Mouse (Mus musculus): ENCODE measurements around the gene E130308A19Rik. TPM values are rescaled to one million over a fixed set of nuclear protein-coding genes. Genes with fewer than 3 reads are reported as not detected.

The E130308A19Rik gene
- total and polyA plus RNA-seq, 3 experiments: 2.4 to 3.4 (median 3.1) TPM

DNA sequence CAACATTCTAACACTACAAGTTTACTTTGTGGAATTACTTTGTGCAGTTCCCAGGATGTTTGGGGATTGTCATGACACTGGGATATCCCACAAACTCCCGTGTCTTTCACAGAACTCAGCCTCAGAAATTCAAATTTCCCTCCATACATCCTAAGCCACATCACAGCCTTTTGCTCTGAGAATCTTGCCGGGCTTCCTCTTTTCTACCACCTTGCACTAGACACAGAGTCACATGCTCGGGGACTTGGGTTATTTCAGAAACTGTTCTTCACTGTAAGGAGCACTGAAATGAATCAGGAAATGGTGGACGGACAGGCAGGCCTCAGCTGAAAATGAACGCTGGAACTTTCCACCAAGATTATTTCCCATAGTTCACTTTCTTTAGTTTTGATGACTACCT lies 177.3 kb downstream of the E130308A19Rik start:
- H3K9ac ChIP-seq (ENCODE audit: insufficient read depth, low read depth): no peak overlapping the region
- no peaks in the 10 kb centered on the region for H3K9me3 ChIP-seq (replicated peaks; ENCODE audit: low read length)
- dilution Hi-C loops (cut with MboI; ENCODE audit: extremely low pct_ligation_motif_present, extremely low pct_unique_long_range_greater_than_20kb, low sequenced_read_pairs) (no loop called here), in situ Hi-C loops (cut with MboI; ENCODE audit: low pct_ligation_motif_present, low pct_unique_long_range_greater_than_20kb, low sequenced_read_pairs) (no loop called here)
- no peaks in the 10 kb centered on the region for H3K27me3 ChIP-seq (replicated peaks)
- H3K4me2 ChIP-seq (ENCODE audit: insufficient read depth, low read depth, poor library complexity, severe bottlenecking): 0 out of 2 replicates have a peak overlapping the region, but pooled peaks have one; percentile 19
- peaks cover 0 to 4% of the 10 kb centered on the region in 2 experiments for H3K36me3 ChIP-seq (replicated peaks in 1 of 2; ENCODE audit: control insufficient read depth in 1 of 2, insufficient read depth in 1 of 2, low read length in 1 of 2)
- no peak overlapping the region for H3K4me3 ChIP-seq (replicated peaks in 1 of 3; ENCODE audit: low read depth in 2 of 3, low read length in 2 of 3, poor library complexity in 1 of 3)
- H3K79me2 ChIP-seq (replicated peaks; ENCODE audit: control insufficient read depth, extremely low read depth, insufficient read depth, poor library complexity, severe bottlenecking): peaks cover 10% of the 10 kb centered on the region
- peak; percentile 91 for DNase-seq (ENCODE audit: extremely low read depth)
- TF ChIP-seq CHD1 (IDR thresholded peaks at IDR 0.05; ENCODE audit: low read depth, low read length): no peak
- TF ChIP-seq CHD2 (IDR thresholded peaks at IDR 0.05; ENCODE audit: low read length): peak; percentile 67
- TF ChIP-seq TBP (conservative IDR thresholded peaks at IDR 0.05; ENCODE audit: low read depth, low read length): no peak; the same call in 1 of the 2 replicates
- no peak for TF ChIP-seq UBTF (IDR thresholded peaks at IDR 0.05; ENCODE audit: low read depth, low read length)
- peak; percentile 46 for TF ChIP-seq HCFC1 (IDR thresholded peaks at IDR 0.05; ENCODE audit: low read depth, low read length)
- no peak; the same call in 1 of the 2 replicates for TF ChIP-seq RAD21 (IDR thresholded peaks at IDR 0.05; ENCODE audit: low read depth, low read length)
- TF ChIP-seq BHLHE40 (IDR thresholded peaks at IDR 0.05; ENCODE audit: low read depth, low read length): peak; percentile 95
- peak; percentile 79 for TF ChIP-seq MXI1 (IDR thresholded peaks at IDR 0.05; ENCODE audit: low read depth, low read length)
- TF ChIP-seq ZKSCAN1 (IDR thresholded peaks at IDR 0.05; ENCODE audit: borderline replicate concordance, low read depth, low read length): no peak
- peak; percentile 87 for TF ChIP-seq ETS1 (conservative IDR thresholded peaks at IDR 0.05; ENCODE audit: low read depth, low read length)
- TF ChIP-seq POLR2A (IDR thresholded peaks at IDR 0.05; ENCODE audit: low read depth, low read length): no peak
- peak; percentile 92 for TF ChIP-seq MAX (IDR thresholded peaks at IDR 0.05; ENCODE audit: low read length)
- TF ChIP-seq NELFE (IDR thresholded peaks at IDR 0.05; ENCODE audit: low read depth, low read length): peak; percentile 22; the same call in 1 of the 2 replicates
- peak; percentile 96 for TF ChIP-seq MEF2A (IDR thresholded peaks at IDR 0.05; ENCODE audit: borderline replicate concordance, low read depth, low read length)
- peak; percentile 58 for TF ChIP-seq USF1 (IDR thresholded peaks at IDR 0.05; ENCODE audit: low read depth, low read length)
- TF ChIP-seq CTCF (conservative IDR thresholded peaks at IDR 0.05 in 1 of 2, IDR thresholded peaks at IDR 0.05 in 1 of 2; ENCODE audit: low read depth in 2 of 2, low read length in 2 of 2): no peak
- TF ChIP-seq JUN (IDR thresholded peaks at IDR 0.05; ENCODE audit: insufficient read depth, low read depth, low read length): peak; percentile 39; the same call in 1 of the 2 replicates
- TF ChIP-seq SIN3A (IDR thresholded peaks at IDR 0.05; ENCODE audit: low read length): peak; percentile 74
- peak; percentile 87 for TF ChIP-seq EP300 (IDR thresholded peaks at IDR 0.05; ENCODE audit: low read length)
- TF ChIP-seq ZC3H11A (IDR thresholded peaks at IDR 0.05; ENCODE audit: low read depth, low read length): no peak
- peak; percentile 86 for TF ChIP-seq RCOR1 (conservative IDR thresholded peaks at IDR 0.05; ENCODE audit: low read depth, low read length)
- peak; percentile 93 for TF ChIP-seq MYC (IDR thresholded peaks at IDR 0.05; ENCODE audit: low read depth, low read length)
- TF ChIP-seq ZNF384 (IDR thresholded peaks at IDR 0.05; ENCODE audit: low read depth, low read length): peak; percentile 3; the same call in 1 of the 2 replicates
- peak; percentile 62; the same call in 1 of the 2 replicates for TF ChIP-seq MAFK (IDR thresholded peaks at IDR 0.05; ENCODE audit: insufficient replicate concordance, low read length)
- peak; percentile 89; the same call in 1 of the 2 replicates for TF ChIP-seq E2F4 (IDR thresholded peaks at IDR 0.05; ENCODE audit: insufficient replicate concordance, low read depth, low read length)
- peak; percentile 76 for TF ChIP-seq ELF1 (IDR thresholded peaks at IDR 0.05; ENCODE audit: low read depth, low read length)
- peak; percentile 77 for TF ChIP-seq TCF12 (IDR thresholded peaks at IDR 0.05; ENCODE audit: low read depth, low read length)
- no peak for TF ChIP-seq PAX5 (IDR thresholded peaks at IDR 0.05; ENCODE audit: low read length)
- no peak for TF ChIP-seq POLR2AphosphoS2 (IDR thresholded peaks at IDR 0.05; ENCODE audit: low read depth, low read length)
- TF ChIP-seq IRF4 (IDR thresholded peaks at IDR 0.05; ENCODE audit: low read depth, low read length): peak; percentile 84
- peak; percentile 74 for TF ChIP-seq JUND (conservative IDR thresholded peaks at IDR 0.05; ENCODE audit: low read depth, low read length)
- no peak for TF ChIP-seq KAT2A (IDR thresholded peaks at IDR 0.05; ENCODE audit: insufficient replicate concordance, low read length)
- TF ChIP-seq MAZ (IDR thresholded peaks at IDR 0.05; ENCODE audit: low read depth, low read length): peak; percentile 73; the same call in 1 of the 2 replicates
- TF ChIP-seq USF2 (conservative IDR thresholded peaks at IDR 0.05; ENCODE audit: low read depth, low read length): 0 out of 2 replicates have a peak, but pooled peaks have one; percentile 19
- TF ChIP-seq NRF1 (IDR thresholded peaks at IDR 0.05; ENCODE audit: low read depth, low read length): no peak
- no peak for TF ChIP-seq SMC3 (IDR thresholded peaks at IDR 0.05; ENCODE audit: low read depth, low read length)
- peak overlapping the region; percentile 66; the same call in 1 of the 2 replicates for H3K27ac ChIP-seq (ENCODE audit: insufficient read depth, low read depth)
- H3K4me1 ChIP-seq (ENCODE audit: control insufficient read depth in 1 of 2, insufficient read depth in 2 of 2): peaks cover 13 to 53% of the 10 kb centered on the region in 2 experiments

All from CH12.LX (cell line).